Mouse (Mus musculus) testis, postnatal 14 days (tissue): ENCODE data around the gene Gm21698.
A peak's percentile ranks its signal among the peaks of the same experiment; 100 is the strongest.
"Not testable (repeated sequence)": the region's sequence is repeated elsewhere in the genome, so short reads cannot be mapped to it uniquely, and the experiment has no call there.

Experiments
- DNase-seq: peaks from one replicate; pipeline ENCODE4 v3.0.0; 2021; ENCODE audit warnings: low spot score

Gm21698 gene

GRCm38 (mm10) chr5:25988550-25988949 is at the start of gene Gm21698:
Gene Gm21698, minus strand, starts transcription at chr5:25988650.
- DNase-seq: not testable (repeated sequence)

DNA sequence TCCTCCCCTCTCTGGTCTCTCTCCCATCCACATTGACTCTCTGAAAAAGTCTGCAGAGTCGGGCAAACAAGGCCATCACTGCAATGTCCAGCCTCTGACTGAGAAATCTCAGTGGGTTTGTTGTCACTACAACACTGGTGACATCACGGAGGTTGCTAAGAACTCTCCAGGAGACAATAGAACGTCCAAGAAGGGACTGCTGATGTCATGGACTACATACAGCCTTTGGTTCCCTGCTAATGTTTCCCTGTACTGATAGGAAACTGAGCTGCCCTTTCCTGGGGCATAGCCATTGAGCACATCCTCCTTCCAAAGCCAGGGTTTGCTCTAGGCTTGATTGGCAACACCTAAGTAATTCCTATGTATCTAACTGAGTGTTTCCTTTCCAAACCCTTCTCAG is 34.4 kb upstream of the Gm21698 start, which contains the start of gene Gm5862:
Gene Gm5862, minus strand, starts transcription at position 101 of the 400 bp plus-strand sequence.
- DNase-seq: not testable (repeated sequence)

DNA sequence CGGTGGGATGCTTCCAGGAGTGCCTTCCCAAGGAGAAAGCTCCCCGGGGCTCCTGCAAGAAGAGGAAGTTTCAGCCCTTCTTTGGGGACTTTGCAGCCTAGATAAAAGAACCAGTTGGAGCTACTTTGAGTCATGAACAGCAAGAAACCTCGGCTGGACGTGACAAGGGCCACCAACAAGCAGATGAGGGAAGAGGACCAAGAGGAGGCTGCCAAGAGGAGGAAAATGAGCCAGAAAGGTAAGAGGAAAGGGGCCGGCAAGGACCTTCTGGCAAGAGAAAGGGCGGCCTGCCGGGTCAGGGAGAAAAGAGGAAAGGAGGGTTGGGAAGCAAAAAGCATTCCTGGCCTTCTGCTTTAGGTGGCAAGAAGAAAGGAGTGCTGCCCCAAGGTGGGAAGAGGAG is 19.2 kb upstream of the Gm21698 start:
- not testable (repeated sequence) for DNase-seq

- DNase-seq: peak; percentile 25
Measured at GRCm38 (mm10) chr5:26006937-26007695, 18.7 kb upstream of the Gm21698 start.

DNA sequence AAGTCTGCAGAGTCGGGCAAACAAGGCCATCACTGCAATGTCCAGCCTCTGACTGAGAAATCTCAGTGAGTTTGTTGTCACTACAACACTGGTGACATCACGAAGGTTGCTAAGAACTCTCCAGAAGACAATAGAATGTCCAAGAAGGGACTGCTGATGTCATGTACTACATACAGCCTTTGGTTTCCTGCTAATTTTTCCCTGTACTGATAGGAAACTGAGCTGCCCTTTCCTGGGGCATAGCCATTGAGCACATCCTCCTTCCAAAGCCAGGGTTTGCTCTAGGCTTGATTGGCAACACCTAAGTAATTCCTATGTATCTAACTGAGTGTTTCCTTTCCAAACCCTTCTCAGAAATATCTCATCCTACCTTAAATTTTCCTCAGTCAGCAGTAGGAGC is 16.2 kb upstream of the Gm21698 start, which contains the start of gene Gm1979:
Gene Gm1979, minus strand, starts transcription at position 101 of the 400 bp plus-strand sequence.
- DNase-seq: not testable (repeated sequence)

- not testable (repeated sequence) for DNase-seq
Measured at GRCm38 (mm10) chr5:25972563-25972962, 15.9 kb downstream of the Gm21698 start, which contains the start of gene Gm21680. Gene Gm21680, minus strand, starts transcription at chr5:25972663.

DNA sequence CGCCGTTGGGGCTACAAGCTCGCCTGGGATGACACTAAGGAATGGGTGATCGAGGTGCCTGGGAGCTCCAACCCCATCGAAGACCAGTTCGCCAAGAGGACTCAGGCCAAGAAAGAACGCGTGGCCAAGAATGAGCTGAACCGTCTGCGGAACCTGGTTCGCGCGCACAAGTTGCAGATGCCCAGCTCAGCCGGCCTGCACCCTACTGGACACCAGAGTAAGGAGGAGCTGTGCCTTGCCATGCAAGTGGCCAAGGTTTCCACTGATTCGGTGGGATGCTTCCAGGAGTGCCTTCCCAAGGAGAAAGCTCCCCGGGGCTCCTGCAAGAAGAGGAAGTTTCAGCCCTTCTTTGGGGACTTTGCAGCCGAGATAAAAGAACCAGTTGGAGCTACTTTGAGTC is 31.4 kb downstream of the Gm21698 start:
- DNase-seq: not testable (repeated sequence)

- not testable (repeated sequence) for DNase-seq
Measured at GRCm38 (mm10) chr5:25956611-25957010, 31.8 kb downstream of the Gm21698 start.

- DNase-seq: not testable (repeated sequence)
Measured at GRCm38 (mm10) chr5:25954317-25954716, 34.1 kb downstream of the Gm21698 start, which contains the start of gene Gm21671. Gene Gm21671, minus strand, starts transcription at chr5:25954417.

DNA sequence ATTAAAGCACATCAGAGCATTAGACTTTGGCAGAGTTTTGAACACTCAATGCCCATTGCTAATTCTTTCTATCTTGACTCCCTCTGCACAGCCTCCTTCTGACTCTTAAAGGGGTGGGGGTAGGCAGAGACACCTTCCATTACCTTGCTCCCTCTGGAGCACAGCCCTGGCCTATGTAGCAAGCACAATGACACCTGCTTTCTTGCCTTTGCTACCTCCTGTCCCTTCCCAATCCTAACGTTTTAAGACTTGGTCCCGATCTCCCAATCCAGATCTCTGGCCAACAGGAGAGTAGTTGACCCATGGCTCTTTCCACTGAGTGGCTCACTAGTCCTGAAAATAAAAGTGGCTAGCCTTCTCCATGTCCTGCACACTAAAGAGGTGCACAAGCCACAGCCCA is 43.1 kb downstream of the Gm21698 start:
- not testable (repeated sequence) for DNase-seq

DNA sequence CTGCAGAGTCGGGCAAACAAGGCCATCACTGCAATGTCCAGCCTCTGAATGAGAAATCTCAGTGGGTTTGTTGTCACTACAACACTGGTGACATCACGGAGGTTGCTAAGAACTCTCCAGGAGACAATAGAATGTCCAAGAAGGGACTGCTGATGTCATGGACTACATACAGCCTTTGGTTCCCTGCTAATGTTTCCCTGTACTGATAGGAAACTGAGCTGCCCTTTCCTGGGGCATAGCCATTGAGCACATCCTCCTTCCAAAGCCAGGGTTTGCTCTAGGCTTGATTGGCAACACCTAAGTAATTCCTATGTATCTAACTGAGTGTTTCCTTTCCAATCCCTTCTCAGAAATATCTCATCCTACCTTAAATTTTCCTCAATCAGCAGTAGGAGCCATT is 46.2 kb downstream of the Gm21698 start, which contains the start of gene Gm21663:
Gene Gm21663, minus strand, starts transcription at position 101 of the 400 bp plus-strand sequence.
- not testable (repeated sequence) for DNase-seq
